Mouse (Mus musculus): ENCODE data around the gene Calr.

Gene Calr

DNA sequence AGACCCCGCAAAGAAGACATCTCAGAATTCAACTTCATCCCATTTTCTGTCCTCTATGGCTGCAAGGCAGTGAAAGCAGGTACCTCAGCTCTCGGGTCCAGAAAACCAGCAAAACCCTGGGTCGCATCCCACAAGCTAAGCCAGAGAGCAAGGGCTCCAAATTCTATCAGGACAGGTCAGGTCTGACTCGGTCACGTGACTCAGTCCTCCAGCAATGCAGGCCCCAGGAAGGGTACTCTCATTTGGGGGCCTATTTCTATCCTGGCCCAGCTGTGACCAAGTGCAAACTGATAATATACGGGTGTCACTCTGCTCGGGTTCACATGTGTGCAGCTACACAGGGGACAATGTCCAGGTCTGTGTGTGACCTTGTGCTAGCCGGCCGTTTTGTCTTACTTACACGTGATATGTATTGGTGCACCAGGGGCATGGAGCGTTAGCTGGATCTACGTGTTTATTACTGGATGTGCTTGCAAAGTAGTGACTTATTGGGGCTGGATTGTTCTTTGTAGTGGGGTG is 54.2 kb downstream of the Calr start:
- DNase-seq (ENCODE audit: extremely low spot score, low read depth, low spot score), result no peak
